Mouse (Mus musculus): ENCODE measurements around the gene Acox3.

Acox3 gene

GRCm38 (mm10) chr5:35582445-35583220 is at the start of gene Acox3:
Gene Acox3 (plus strand): TSS chr5:35583040.
- DNase-seq (ENCODE audit: low spot score) = peak; percentile 94

- DNase-seq (ENCODE audit: low spot score) = no peak
Measured at GRCm38 (mm10) chr5:35536271-35536670, 46.6 kb upstream of the Acox3 start.

- no peak for DNase-seq (ENCODE audit: low spot score)
Measured at GRCm38 (mm10) chr5:35537474-35537873, 45.4 kb upstream of the Acox3 start.

GRCm38 (mm10) chr5:35538022-35538421 is 44.8 kb upstream of the Acox3 start:
- DNase-seq (ENCODE audit: low spot score) = no peak

- no peak for DNase-seq (ENCODE audit: low spot score)
Measured at GRCm38 (mm10) chr5:35539576-35539975, 43.3 kb upstream of the Acox3 start.

GRCm38 (mm10) chr5:35540555-35540954 is 42.3 kb upstream of the Acox3 start:
- DNase-seq (ENCODE audit: low spot score) = peak; percentile 40

GRCm38 (mm10) chr5:35541059-35541790 is 41.6 kb upstream of the Acox3 start:
- no peak for DNase-seq (ENCODE audit: low spot score)

GRCm38 (mm10) chr5:35546127-35546526 is 36.7 kb upstream of the Acox3 start:
- DNase-seq (ENCODE audit: low spot score) = no peak

GRCm38 (mm10) chr5:35551855-35552837 is 30.7 kb upstream of the Acox3 start:
- DNase-seq (ENCODE audit: low spot score) = no peak

- DNase-seq (ENCODE audit: low spot score) = no peak
Measured at GRCm38 (mm10) chr5:35552838-35553539, 29.9 kb upstream of the Acox3 start.

- DNase-seq (ENCODE audit: low spot score) = no peak
Measured at GRCm38 (mm10) chr5:35556393-35556792, 26.4 kb upstream of the Acox3 start.

GRCm38 (mm10) chr5:35557946-35558621 is 24.8 kb upstream of the Acox3 start:
- DNase-seq (ENCODE audit: low spot score) = no peak

- DNase-seq (ENCODE audit: low spot score) = peak; percentile 64
Measured at GRCm38 (mm10) chr5:35559447-35559846, 23.4 kb upstream of the Acox3 start.

- DNase-seq (ENCODE audit: low spot score) = no peak
Measured at GRCm38 (mm10) chr5:35562616-35563015, 20.2 kb upstream of the Acox3 start.

GRCm38 (mm10) chr5:35563449-35563848 is 19.4 kb upstream of the Acox3 start:
- peak; percentile 42 for DNase-seq (ENCODE audit: low spot score)

- peak; percentile 62 for DNase-seq (ENCODE audit: low spot score)
Measured at GRCm38 (mm10) chr5:35565217-35565616, 17.6 kb upstream of the Acox3 start.

- DNase-seq (ENCODE audit: low spot score) = no peak
Measured at GRCm38 (mm10) chr5:35566632-35567031, 16.2 kb upstream of the Acox3 start.

- no peak for DNase-seq (ENCODE audit: low spot score)
Measured at GRCm38 (mm10) chr5:35571546-35571945, 11.3 kb upstream of the Acox3 start.

- DNase-seq (ENCODE audit: low spot score) = peak; percentile 88
Measured at GRCm38 (mm10) chr5:35574653-35575599, 7.9 kb upstream of the Acox3 start, which contains the start of gene Trmt44. Gene Trmt44 (minus strand): TSS chr5:35575070.

Data from yolk sac, embryonic 10.5 days (tissue).